Mouse (Mus musculus): ENCODE data around the gene Bbx. TPM values are rescaled to one million over a fixed set of nuclear protein-coding genes. Genes with fewer than 3 reads are reported as not detected.

Gene Bbx
- total RNA-seq, 2 experiments from 2014 or later: 25.2 to 30.3 TPM

DNA sequence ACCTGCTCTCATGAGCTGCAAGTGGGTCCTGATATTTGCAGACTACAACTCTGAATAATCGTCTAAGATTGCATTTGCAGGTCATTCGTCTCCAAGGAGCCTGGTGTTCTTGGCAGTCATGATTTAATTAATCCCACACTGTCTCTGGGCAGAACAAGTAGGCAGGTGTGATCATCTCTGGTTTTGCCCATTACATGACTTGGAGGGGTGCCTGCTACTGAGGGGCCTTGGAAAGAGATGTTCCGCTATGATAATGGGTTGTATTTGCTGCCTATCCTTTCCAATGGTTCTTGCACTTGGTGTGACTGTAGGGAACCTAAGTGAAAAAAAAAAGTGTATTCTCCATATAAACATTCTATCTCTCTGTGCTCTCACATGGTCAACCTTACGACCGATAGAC, 273.6 kb downstream of the Bbx start:
- no peak for DNase-seq

GRCm38 (mm10) chr16:50149606-50150005, 282.6 kb downstream of the Bbx start:
- no peak for DNase-seq

DNA sequence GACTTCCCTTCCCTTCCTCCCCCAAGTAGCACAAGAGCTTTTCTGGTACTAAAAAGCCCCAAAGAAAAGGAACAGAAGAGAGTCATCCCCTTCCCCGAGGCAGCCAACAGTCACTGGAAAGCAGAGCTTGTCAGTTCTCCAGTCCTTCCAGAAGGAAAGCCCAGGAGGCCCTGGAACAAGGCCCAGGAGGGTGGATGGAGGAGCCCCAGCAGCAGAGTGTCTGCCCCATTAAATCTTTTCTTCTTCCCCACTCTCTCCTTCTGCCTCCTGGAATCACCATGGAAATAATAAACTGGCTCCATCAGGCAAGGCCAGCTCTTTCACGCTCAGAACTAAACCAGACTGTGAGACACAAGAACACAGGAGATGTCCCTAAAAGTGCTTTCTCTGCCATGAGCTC, 284.3 kb downstream of the Bbx start:
- no peak for DNase-seq

Other genes starting within 250 kb of the Bbx start
- gene Ccdc54, start 158.8 kb upstream of the Bbx start, total RNA-seq (2021): not detected